Mouse (Mus musculus): ENCODE measurements around the gene Olfr70.

- no peak for TF ChIP-seq CTCF (IDR thresholded peaks at IDR 0.05; ENCODE audit: low read depth)
- TF ChIP-seq EP300 (IDR thresholded peaks at IDR 0.05; ENCODE audit: low read depth): no peak
These were observed 26.9 kb downstream of the Olfr70 start for GRCm38 (mm10) chr4:43673703-43674102.
